Mouse (Mus musculus) MEL (cell line): Measurements from ENCODE around the gene Slc25a45. TPM values are rescaled to one million over a fixed set of nuclear protein-coding genes. Genes with fewer than 3 reads are reported as not detected.
A peak's percentile ranks its signal among the peaks of the same experiment; 100 is the strongest.

Experiments used
- DNase-seq: peaks from one replicate; pipeline ENCODE4 v3.0.0; 2011; ENCODE audit warnings: low read depth, low spot score
- H3K27ac ChIP-seq: 2 replicates; pipeline ENCODE4 v1.5.1; 2012; ENCODE audit warnings: low read depth, mild to moderate bottlenecking, control low read depth, low read length, moderate library complexity; ENCODE audit not compliant: control insufficient read depth
- H3K27me3 ChIP-seq, 2 experiments: fragments of 150-350 bp in 1 of 2; sonication (generic) in 1 of 2; 2 replicates each; pipeline ENCODE4 v1.6.1; 2012; ENCODE audit warnings: low read length in 2 of 2, mild to moderate bottlenecking in 2 of 2, improper control_type of control experiment in 1 of 2, moderate library complexity in 1 of 2; ENCODE audit not compliant: insufficient read depth in 2 of 2, control insufficient read depth in 1 of 2
- H3K36me3 ChIP-seq, 2 experiments: 2 replicates each; pipeline ENCODE4 v1.6.1; 2012 to 2014; ENCODE audit warnings: low read length in 2 of 2, improper control_type of control experiment in 1 of 2, inconsistent platforms in 1 of 2, mild to moderate bottlenecking in 1 of 2; ENCODE audit not compliant: insufficient read depth in 2 of 2, control insufficient read depth in 1 of 2
- H3K4me1 ChIP-seq, 2 experiments: fragments of 150-350 bp in 1 of 2; sonication (generic) in 1 of 2; 2 replicates each; pipeline ENCODE4 v1.6.1; 2012; ENCODE audit warnings: low read length in 2 of 2, improper control_type of control experiment in 1 of 2, mild to moderate bottlenecking in 1 of 2; ENCODE audit not compliant: insufficient read depth in 2 of 2, control insufficient read depth in 1 of 2
- H3K4me3 ChIP-seq, 2 experiments: fragments of 150-350 bp in 1 of 2; sonication (generic) in 1 of 2; 2 replicates each; pipeline ENCODE4 v1.5.1; 2012; ENCODE audit warnings: low read depth in 2 of 2, low read length in 2 of 2, mild to moderate bottlenecking in 2 of 2, moderate library complexity in 2 of 2, control low read depth in 1 of 2, improper control_type of control experiment in 1 of 2; ENCODE audit not compliant: control insufficient read depth in 1 of 2, insufficient read depth in 1 of 2
- H3K79me2 ChIP-seq: 2 replicates; pipeline ENCODE4 v1.6.1; 2012; ENCODE audit warnings: mild to moderate bottlenecking, low read length, moderate library complexity; ENCODE audit not compliant: control insufficient read depth, poor library complexity, insufficient read depth
- H3K9ac ChIP-seq: 2 replicates; pipeline ENCODE4 v1.6.1; 2012; ENCODE audit warnings: low read depth, mild to moderate bottlenecking, control low read depth, low read length, moderate library complexity; ENCODE audit not compliant: control insufficient read depth, poor library complexity, severe bottlenecking
- H3K9me3 ChIP-seq: fragments of 150-350 bp; sonication (generic); replicated peaks from 2 replicates; pipeline ENCODE4 v1.6.1; 2012; ENCODE audit warnings: mild to moderate bottlenecking, low read length, improper control_type of control experiment, moderate library complexity; ENCODE audit not compliant: insufficient read depth
- BHLHE40 ChIP-seq: IDR thresholded peaks from 2 replicates; pipeline ENCODE4 v1.6.1; 2012; ENCODE audit warnings: low read depth, mild to moderate bottlenecking, inconsistent platforms, low read length, improper control_type of control experiment, borderline replicate concordance
- CHD1 ChIP-seq: IDR thresholded peaks from 2 replicates; pipeline ENCODE4 v1.6.1; 2012; ENCODE audit warnings: low read depth, mild to moderate bottlenecking, inconsistent platforms, low read length, improper control_type of control experiment
- CHD2 ChIP-seq: IDR thresholded peaks from 2 replicates; pipeline ENCODE4 v1.6.1; 2011; ENCODE audit warnings: low read length, improper control_type of control experiment
- ELF1 ChIP-seq: IDR thresholded peaks from 2 replicates; pipeline ENCODE4 v1.6.1; 2014; ENCODE audit warnings: low read depth, mild to moderate bottlenecking, inconsistent platforms, low read length, improper control_type of control experiment, moderate library complexity
- ETS1 ChIP-seq: IDR thresholded peaks from 2 replicates; pipeline ENCODE4 v1.6.1; 2012; ENCODE audit warnings: low read depth, mild to moderate bottlenecking, inconsistent platforms, low read length, improper control_type of control experiment, moderate library complexity
- GATA1 ChIP-seq: IDR thresholded peaks from 2 replicates; pipeline ENCODE4 v1.6.1; 2011; ENCODE audit warnings: low read depth, low read length, improper control_type of control experiment
- HCFC1 ChIP-seq: IDR thresholded peaks from 2 replicates; pipeline ENCODE4 v1.6.1; 2012; ENCODE audit warnings: low read depth, mild to moderate bottlenecking, inconsistent platforms, low read length, improper control_type of control experiment, moderate library complexity
- JUND ChIP-seq: IDR thresholded peaks from 2 replicates; pipeline ENCODE4 v1.6.1; 2011; ENCODE audit warnings: low read depth, mild to moderate bottlenecking, improper control_type of control experiment, low read length
- KAT2A ChIP-seq: conservative IDR thresholded peaks from 2 replicates; pipeline ENCODE4 v1.6.1; 2012; ENCODE audit warnings: low read depth, low read length, improper control_type of control experiment, inconsistent platforms
- MAX ChIP-seq: IDR thresholded peaks from 2 replicates; pipeline ENCODE4 v1.6.1; 2011; ENCODE audit warnings: low read length, improper control_type of control experiment
- MAZ ChIP-seq: IDR thresholded peaks from 2 replicates; pipeline ENCODE4 v1.6.1; 2012; ENCODE audit warnings: low read depth, mild to moderate bottlenecking, inconsistent platforms, low read length, improper control_type of control experiment
- MEF2A ChIP-seq: IDR thresholded peaks from 2 replicates; pipeline ENCODE4 v1.6.1; 2014; ENCODE audit warnings: low read depth, mild to moderate bottlenecking, inconsistent platforms, low read length, improper control_type of control experiment; ENCODE audit not compliant: poor library complexity, insufficient replicate concordance, severe bottlenecking; ENCODE audit errors: extremely low read depth
- MYC ChIP-seq: IDR thresholded peaks from 2 replicates; pipeline ENCODE4 v1.6.1; 2011; ENCODE audit warnings: low read depth, mild to moderate bottlenecking, low read length, improper control_type of control experiment, moderate library complexity
- POLR2AphosphoS2 ChIP-seq: IDR thresholded peaks from 2 replicates; pipeline ENCODE4 v1.6.1; 2011; ENCODE audit warnings: low read length, improper control_type of control experiment
- POLR2AphosphoS5 ChIP-seq: IDR thresholded peaks from 2 replicates; pipeline ENCODE4 v1.6.1; 2012; ENCODE audit warnings: low read depth, borderline replicate concordance, mild to moderate bottlenecking, inconsistent platforms, low read length, moderate library complexity, mixed read lengths
- RCOR1 ChIP-seq: IDR thresholded peaks from 2 replicates; pipeline ENCODE4 v1.6.1; 2012; ENCODE audit warnings: low read depth, mild to moderate bottlenecking, inconsistent platforms, low read length, improper control_type of control experiment
- TAL1 ChIP-seq: IDR thresholded peaks from 2 replicates; pipeline ENCODE4 v1.6.1; 2012; ENCODE audit warnings: mild to moderate bottlenecking, inconsistent platforms, low read length, moderate library complexity, mixed read lengths
- UBTF ChIP-seq: IDR thresholded peaks from 2 replicates; pipeline ENCODE4 v1.6.1; 2012; ENCODE audit warnings: low read depth, mild to moderate bottlenecking, inconsistent platforms, low read length, improper control_type of control experiment, moderate library complexity, borderline replicate concordance; ENCODE audit not compliant: insufficient read depth
- USF1 ChIP-seq: IDR thresholded peaks from 2 replicates; pipeline ENCODE4 v1.6.1; 2014; ENCODE audit warnings: low read depth, mild to moderate bottlenecking, inconsistent platforms, low read length, improper control_type of control experiment, moderate library complexity
- ZC3H11A ChIP-seq: IDR thresholded peaks from 2 replicates; pipeline ENCODE4 v1.6.1; 2012; ENCODE audit warnings: low read depth, mild to moderate bottlenecking, inconsistent platforms, low read length, improper control_type of control experiment
- ZKSCAN1 ChIP-seq: IDR thresholded peaks from 2 replicates; pipeline ENCODE4 v1.6.1; 2012; ENCODE audit warnings: low read depth, mild to moderate bottlenecking, inconsistent platforms, low read length, improper control_type of control experiment, moderate library complexity
- ZMIZ1 ChIP-seq: IDR thresholded peaks from 2 replicates; pipeline ENCODE4 v1.6.1; 2012; ENCODE audit warnings: low read depth, mild to moderate bottlenecking, inconsistent platforms, low read length, improper control_type of control experiment, moderate library complexity
- ZNF384 ChIP-seq: IDR thresholded peaks from 2 replicates; pipeline ENCODE4 v1.6.1; 2012; ENCODE audit warnings: low read depth, mild to moderate bottlenecking, inconsistent platforms, low read length, improper control_type of control experiment
- polyA plus RNA-seq, 2 experiments: library from polyadenylated mRNA; stranded (reverse) in 1 of 2; unstranded in 1 of 2; fragments of >175 nt in 1 of 2; fragments of >200 nt in 1 of 2; gene quantifications; 2 replicates each; pipeline versions ENCODE4 v1.2.1 to v1.2.4; 2012; ENCODE audit warnings: low replicate concordance in 2 of 2, low read depth in 1 of 2; ENCODE audit not compliant: insufficient read length in 2 of 2, insufficient read depth in 1 of 2, missing spikeins in 1 of 2
- total RNA-seq: library from RNA; depleted of rRNA; stranded (reverse); fragments of 300-350 nt; gene quantifications from 2 replicates; pipeline ENCODE4 v1.2.3, GENCODE M21; 2012

The Slc25a45 gene
- total and polyA plus RNA-seq, 3 experiments: 23.5 to 30.7 TPM; not detected in 1

DNA sequence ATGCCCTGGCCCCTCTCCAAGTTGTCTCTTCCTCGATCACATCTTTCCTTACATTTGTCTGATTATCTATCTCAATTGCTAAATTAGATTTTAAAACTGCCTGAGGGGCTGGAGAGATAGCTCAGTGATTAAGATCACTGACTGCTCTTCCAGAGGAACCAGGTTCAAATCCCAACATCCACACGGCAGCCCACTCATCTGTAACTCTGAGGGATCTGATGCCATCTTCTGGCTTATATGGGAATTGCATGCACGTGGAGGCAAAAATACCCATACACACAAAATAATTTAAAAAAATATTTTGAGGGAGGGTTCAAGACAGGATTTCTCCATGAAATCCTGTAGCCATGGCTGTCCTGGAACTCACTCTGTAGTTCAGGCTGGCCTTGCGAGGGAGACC, 8.2 kb downstream of the Slc25a45 start (continued):
- TF ChIP-seq JUND (no peak), ZNF384 (0 out of 2 replicates have a peak, but pooled peaks have one; percentile 37), RCOR1 (0 out of 2 replicates have a peak, but pooled peaks have one; percentile 26), UBTF (no peak), MYC (peak; percentile 72), GATA1 (no peak), TAL1 (no peak), ZMIZ1 (no peak), MEF2A (no peak), CHD1 (no peak), KAT2A (no peak), ZC3H11A (peak; percentile 51), POLR2AphosphoS5 (no peak), BHLHE40 (peak; percentile 43; the same call in 1 of the 2 replicates)

- no peaks in the 10 kb centered on the region for H3K9me3 ChIP-seq
- DNase-seq: no peak
- no peak overlapping the region for H3K27ac ChIP-seq
- no peak overlapping the region for H3K4me3 ChIP-seq
- H3K36me3 ChIP-seq: peaks cover 0 to 15% of the 10 kb centered on the region in 2 experiments; a peak in 2 of 4 replicates
- TF ChIP-seq ZKSCAN1 (no peak), POLR2AphosphoS5 (no peak), MAX (no peak), POLR2AphosphoS2 (no peak), USF1 (no peak), ETS1 (no peak), HCFC1 (no peak), MAZ (no peak), BHLHE40 (no peak), CHD2 (no peak), ELF1 (no peak), MEF2A (no peak)
- H3K79me2 ChIP-seq: no peaks in the 10 kb centered on the region
- H3K4me1 ChIP-seq: peaks cover 8 to 21% of the 10 kb centered on the region in 2 experiments
- H3K27me3 ChIP-seq: no peaks in the 10 kb centered on the region
- H3K9ac ChIP-seq: no peak overlapping the region
Observed at GRCm38 (mm10) chr19:5887234-5887815, 9.7 kb downstream of the Slc25a45 start.
